Mouse (Mus musculus): Measurements from ENCODE around the gene Aldh16a1.

GRCm38 (mm10) chr7:45163735-45164490 lies 9.5 kb upstream of the Aldh16a1 start, which contains the start of gene Slc17a7:
- TF ChIP-seq NANOG (IDR thresholded peaks at IDR 0.05; ENCODE audit: borderline replicate concordance, low read length) (no peak), CTCF (conservative IDR thresholded peaks at IDR 0.05; ENCODE audit: low read length) (no peak), POU5F1 (IDR thresholded peaks at IDR 0.05; ENCODE audit: borderline replicate concordance, low read length) (no peak)

All from E14TG2a.4 (cell line).